Mouse (Mus musculus): ENCODE measurements around the gene Mrnip. TPM values are rescaled to one million over a fixed set of nuclear protein-coding genes. Genes with fewer than 3 reads are reported as not detected.

Gene Mrnip
- total RNA-seq, 2 experiments from 2014 or later = 15.8 to 17.8 TPM

GRCm38 (mm10) chr11:50198219-50198846 lies 24.1 kb downstream of the Mrnip start:
- ATAC-seq (replicated peaks; ENCODE audit: low FRiP score, low TSS enrichment, poor library complexity, severe bottlenecking) = no peak

DNA sequence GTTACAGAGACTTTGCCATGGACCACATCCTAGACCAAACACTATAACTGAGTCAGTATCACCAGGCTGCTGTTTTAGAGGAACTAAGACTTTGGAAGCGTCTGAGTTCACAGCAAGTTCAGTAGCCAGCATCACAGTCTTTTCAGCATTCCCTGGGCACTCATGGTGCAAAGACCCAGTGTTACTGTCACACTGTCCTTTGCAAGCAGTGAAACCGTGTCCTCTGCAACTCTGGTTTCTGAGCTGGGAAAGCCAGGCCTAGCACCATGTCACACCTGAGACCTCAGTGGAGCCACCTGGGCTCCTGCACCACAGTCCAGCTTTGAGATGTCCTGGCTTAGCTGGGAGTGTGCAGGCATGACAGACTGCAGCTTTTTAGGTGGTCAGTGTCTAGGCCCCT lies 24.7 kb downstream of the Mrnip start:
- no peak for ATAC-seq (replicated peaks; ENCODE audit: low FRiP score, low TSS enrichment, poor library complexity, severe bottlenecking)

DNA sequence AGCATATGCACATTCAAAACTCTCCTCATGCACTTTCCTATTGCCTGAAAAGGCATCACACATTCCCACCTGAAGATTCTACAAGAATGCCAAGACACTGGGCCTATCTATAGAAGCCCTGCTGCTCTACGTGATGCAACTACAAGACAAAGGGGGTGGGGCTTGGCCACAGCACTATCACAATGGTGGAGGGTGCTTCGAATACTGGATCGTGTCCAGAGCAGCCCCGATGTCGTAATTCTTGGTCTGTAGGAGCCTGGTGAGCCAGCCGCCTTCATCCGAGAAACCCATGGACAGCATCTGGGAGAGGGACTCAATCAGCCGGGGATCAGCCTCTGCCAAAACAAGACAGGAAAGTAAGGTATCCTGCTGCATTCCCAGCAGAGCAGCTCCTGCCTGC lies 26.4 kb downstream of the Mrnip start:
- ATAC-seq (replicated peaks; ENCODE audit: low FRiP score, low TSS enrichment, poor library complexity, severe bottlenecking) = peak; percentile 82

- no peak for ATAC-seq (replicated peaks; ENCODE audit: low FRiP score, low TSS enrichment, poor library complexity, severe bottlenecking)
Measured at GRCm38 (mm10) chr11:50201590-50201989, 27.3 kb downstream of the Mrnip start.

DNA sequence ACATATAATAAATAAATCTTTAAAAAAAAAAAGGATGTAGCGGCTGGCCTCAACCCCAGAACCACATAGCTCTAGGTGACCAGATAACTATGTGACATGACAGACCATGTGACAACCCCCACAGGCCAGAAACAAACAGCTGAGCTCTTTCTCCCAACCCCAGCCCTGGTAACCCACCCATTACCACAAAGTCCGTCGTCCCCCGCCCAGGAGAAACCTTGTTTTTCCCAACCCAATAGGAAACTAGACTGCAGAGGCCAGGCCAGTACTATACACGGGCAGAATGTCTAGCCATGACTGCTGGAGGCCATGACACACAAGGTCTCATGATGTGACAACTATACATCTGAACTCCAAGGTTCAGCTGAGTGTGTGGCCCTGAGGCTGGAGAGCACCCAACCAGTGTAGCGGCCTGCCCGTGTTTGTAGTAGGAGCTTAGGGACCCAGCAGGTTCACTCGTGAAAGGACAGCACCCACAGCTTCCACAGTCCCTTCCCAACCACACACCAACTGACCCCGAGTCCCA lies 29.1 kb downstream of the Mrnip start:
- ATAC-seq (replicated peaks; ENCODE audit: low FRiP score, low TSS enrichment, poor library complexity, severe bottlenecking) = no peak

- ATAC-seq (replicated peaks; ENCODE audit: low FRiP score, low TSS enrichment, poor library complexity, severe bottlenecking) = no peak
Measured at GRCm38 (mm10) chr11:50205434-50205833, 31.2 kb downstream of the Mrnip start.

- no peak for ATAC-seq (replicated peaks; ENCODE audit: low FRiP score, low TSS enrichment, poor library complexity, severe bottlenecking)
Measured at GRCm38 (mm10) chr11:50206037-50206436, 31.8 kb downstream of the Mrnip start.

DNA sequence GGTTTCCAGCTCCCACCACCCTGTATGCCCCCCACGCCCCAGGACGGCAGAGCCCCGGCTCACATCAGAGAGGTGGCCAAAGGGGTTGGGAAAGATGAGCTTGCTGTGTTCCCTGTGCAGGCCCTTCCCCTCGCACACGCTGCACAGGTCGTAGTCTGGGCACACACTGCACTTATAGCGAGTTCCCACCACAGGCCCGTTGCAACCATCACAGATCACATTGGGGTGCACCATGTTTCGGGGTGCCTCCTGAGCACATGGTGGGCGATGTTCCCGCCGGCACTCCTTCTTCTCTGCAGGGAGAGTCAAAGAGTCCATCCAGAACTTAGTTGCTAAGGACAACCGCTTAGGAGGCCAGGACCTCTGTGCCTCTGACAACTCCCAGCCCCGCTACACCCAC lies 33.1 kb downstream of the Mrnip start:
- no peak for ATAC-seq (replicated peaks; ENCODE audit: low FRiP score, low TSS enrichment, poor library complexity, severe bottlenecking)

DNA sequence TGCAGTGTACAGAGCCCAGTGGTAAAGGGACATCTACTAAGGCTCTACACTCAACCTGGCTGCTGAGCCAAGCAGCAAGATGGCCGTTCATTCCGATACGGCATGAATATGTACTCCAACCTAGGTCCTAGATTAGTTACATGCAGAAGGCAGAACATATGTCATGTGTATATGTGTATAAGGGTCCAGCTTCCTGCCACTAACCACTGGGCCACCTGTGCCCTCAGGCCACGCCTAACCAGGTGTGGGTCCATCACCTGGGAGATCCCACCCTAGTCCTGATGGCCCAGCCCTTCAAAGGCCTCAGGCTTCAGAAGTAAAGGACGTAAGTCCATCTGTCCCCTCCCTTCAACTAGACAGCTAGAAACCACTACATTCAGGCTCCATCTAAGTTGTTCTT lies 33.8 kb downstream of the Mrnip start:
- no peak for ATAC-seq (replicated peaks; ENCODE audit: low FRiP score, low TSS enrichment, poor library complexity, severe bottlenecking)

DNA sequence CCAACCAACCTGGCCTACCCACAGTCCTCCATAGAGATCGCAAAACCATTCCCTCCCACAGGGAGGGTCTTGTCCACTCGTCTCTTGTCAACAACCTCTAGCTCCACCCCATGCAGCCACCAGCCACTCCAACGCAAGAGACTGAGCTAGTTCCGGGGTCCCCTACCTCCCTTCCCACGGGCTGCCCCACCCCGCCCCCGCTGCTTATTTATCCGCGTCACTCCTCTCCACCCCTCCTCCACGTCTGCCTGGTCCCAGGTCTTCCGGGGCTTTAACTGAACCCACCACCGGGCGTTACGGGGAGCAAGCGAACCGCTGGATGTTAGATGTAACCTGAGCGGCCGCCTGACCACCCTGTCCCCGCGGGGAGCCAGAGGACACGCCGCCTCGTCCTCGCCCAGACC lies 35.9 kb downstream of the Mrnip start:
- peak; percentile 91 for ATAC-seq (replicated peaks; ENCODE audit: low FRiP score, low TSS enrichment, poor library complexity, severe bottlenecking)

- ATAC-seq (replicated peaks; ENCODE audit: low FRiP score, low TSS enrichment, poor library complexity, severe bottlenecking) = peak; percentile 68
Measured at GRCm38 (mm10) chr11:50210505-50211151, 36.4 kb downstream of the Mrnip start, which contains the start of the genes Sqstm1 and Mgat4b. Sqstm1 (minus strand) TSS chr11:50210827. Mgat4b (plus strand) TSS chr11:50210890.

DNA sequence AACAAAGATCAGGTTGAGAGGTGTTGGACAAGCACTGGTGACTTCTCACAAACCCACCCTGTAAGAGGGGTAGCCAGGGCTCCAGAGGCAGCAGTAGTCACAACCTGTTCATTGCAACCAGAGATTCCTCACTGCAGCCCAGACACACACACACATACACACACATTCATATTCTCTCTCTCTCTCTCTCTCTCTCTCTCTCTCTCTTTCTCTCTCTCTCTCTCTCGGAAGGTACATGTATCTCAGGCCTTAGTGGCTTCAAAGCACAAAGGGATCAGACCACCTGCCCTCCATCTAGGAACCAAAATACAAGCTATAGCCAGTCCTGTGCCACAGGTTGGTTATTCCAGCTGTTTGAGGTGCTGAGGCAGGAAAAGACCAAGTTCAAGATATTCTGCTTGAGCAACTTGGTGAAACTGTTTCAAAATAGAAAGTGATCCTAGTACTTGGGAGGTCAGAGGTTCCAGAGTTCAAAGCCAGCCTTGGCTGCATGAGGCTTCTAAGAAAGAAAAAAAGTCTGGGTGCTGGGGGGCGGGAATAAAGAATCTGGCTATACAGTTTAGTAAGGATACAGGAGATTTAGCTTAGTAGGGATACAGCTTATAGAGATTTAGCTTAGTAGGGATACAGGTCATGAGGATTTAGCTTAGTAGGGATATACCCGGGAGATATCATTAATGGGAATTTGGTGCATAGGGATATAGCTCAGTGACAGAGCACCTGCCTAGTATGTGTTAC lies 37.2 kb downstream of the Mrnip start:
- no peak for ATAC-seq (replicated peaks; ENCODE audit: low FRiP score, low TSS enrichment, poor library complexity, severe bottlenecking)

DNA sequence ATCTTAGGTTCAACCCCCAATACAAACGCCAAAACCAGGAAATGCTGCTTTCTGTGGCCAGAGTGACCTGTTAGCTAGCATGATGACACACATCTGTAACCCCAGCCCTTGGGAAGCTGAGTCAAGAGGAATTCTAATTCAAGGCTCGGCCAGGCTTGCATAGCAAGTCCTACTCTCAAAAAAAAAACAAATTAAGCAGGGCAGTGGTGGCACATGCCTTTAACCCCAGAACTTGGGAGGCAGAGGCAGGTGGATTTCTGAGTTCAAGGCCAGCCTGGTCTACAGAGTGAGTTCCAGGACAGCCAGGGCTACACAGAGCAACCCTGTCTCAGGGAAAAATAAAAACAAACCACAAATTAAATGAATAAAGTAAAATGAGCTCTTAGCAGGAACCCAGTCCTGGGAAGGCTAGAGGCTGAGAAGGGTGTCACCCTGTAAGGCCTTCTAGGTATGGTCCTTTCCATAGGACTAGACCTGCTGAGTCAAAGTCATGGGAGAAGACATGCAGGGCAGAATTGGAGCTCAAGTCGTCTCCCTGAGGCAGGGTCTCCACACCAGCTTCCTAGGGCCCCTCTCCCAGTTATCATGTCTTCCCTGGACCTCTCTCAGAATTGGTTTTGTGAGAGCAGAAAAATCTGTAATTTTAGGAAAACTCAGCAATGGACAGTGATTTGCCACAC lies 38.0 kb downstream of the Mrnip start:
- ATAC-seq (replicated peaks; ENCODE audit: low FRiP score, low TSS enrichment, poor library complexity, severe bottlenecking) = no peak

DNA sequence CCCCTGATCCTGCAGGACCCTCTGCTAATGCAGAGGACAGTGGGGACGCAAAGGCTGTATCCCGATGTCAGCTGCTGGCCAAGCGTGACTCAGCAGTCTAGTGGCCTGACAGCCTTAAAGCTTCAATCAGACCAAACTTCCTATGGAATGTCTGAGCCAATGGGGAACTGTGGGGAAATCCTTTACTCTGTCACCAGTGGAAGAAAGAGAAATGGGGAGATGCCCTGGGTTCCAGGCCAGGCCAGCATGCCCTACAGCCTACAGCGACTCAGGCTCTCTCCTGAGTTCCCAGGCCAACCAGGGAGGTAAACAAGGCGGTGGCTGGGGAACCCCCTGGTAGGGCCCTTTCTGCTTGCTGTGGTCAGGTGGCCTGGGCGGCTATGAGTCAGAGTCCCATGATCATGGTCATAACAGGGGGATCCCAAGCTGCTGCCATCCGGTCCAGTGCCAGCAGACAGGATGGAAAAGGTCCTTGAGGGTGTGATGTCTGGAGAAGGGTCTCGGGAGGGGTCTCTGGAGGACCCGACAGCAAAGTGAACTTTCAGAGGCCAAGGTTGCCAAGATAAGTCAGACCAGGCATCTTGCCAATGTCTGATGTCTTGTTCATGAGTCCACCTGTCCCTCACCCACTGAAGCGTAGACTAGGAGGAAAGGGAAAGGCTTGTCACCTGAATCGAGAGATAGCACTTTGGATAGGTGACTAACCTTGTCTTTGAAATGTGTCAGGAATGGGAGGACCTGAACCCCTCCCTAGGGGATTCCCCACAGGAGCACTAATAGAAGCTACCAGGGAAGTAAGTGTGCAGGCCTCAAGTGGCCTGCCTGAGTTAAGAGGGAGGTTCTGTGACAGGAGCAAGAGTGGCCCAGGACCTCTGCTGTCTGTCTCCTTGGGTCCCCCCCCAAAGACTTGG lies 38.9 kb downstream of the Mrnip start:
- no peak for ATAC-seq (replicated peaks; ENCODE audit: low FRiP score, low TSS enrichment, poor library complexity, severe bottlenecking)

DNA sequence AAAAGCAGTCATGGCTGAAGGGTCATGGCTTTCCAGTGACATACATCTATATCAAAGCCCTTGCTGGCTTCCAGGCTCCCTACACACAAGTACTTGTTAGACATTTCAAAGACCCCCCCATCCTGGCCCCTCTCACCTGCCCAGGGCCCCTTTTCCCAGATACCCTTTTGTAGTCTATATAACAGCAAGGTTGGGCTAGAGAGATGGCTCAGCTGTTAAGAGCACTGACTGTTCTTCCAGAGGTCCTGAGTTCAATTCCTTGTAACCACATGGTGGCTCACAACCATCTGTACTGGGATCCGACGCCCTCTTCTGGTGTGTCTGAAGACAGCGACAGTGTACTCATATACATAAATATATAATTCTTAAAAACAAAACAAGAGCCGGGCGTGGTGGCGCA lies 40.4 kb downstream of the Mrnip start:
- no peak for ATAC-seq (replicated peaks; ENCODE audit: low FRiP score, low TSS enrichment, poor library complexity, severe bottlenecking)

- no peak for ATAC-seq (replicated peaks; ENCODE audit: low FRiP score, low TSS enrichment, poor library complexity, severe bottlenecking)
Measured at GRCm38 (mm10) chr11:50215633-50216032, 41.4 kb downstream of the Mrnip start.

DNA sequence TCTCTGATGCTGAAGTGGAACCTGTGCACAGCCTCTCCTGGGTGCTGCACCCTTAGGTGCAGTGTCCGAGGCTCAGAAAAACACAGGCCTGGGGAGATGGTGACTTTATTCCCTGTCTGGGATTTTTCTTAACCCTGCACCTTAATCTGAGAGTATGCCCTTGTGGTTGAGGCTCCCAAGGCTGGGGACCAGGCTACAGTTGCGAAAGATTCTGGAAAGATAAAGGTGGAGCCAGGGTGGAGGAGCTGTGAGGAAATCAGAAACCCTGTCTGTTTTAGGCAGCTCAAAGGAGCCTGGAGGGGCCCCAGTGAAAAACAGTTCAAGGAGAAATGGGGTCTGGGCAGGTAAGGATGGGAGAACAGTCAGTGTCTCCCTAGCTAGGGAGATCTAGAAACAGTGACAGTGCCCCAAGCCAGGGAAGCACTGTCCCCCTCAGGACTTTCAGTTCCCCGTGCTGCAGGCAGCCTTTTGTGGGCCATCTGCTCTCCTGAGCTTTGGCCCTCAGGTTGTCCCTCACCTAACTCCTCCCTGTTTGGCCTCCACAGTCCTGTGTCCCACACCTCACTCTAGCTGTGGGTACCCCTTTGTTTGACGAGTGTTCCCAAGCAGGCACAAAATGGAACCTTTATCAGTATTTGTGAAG lies 42.6 kb downstream of the Mrnip start:
- ATAC-seq (replicated peaks; ENCODE audit: low FRiP score, low TSS enrichment, poor library complexity, severe bottlenecking) = no peak

DNA sequence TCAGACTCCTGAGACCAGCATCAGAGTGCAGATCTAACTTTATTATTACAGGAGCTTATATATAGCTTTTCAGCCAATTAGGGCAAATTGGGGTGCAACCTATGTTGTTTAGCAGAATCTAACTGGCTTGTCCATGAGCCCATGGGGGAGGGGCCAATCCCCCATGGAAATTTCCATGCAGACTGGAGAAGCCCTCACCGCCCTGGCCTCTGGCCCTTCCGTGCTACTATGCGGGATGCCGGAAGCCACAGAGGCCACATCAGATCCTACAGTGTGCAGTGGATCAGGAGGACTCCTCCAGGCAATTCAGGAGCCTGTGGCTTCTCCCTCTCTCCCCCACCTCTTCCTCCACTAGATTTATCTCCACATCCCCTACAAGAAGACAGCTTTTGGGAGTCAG lies 43.6 kb downstream of the Mrnip start:
- ATAC-seq (replicated peaks; ENCODE audit: low FRiP score, low TSS enrichment, poor library complexity, severe bottlenecking) = 0 out of 2 replicates have a peak, but pooled peaks have one; percentile 17
